9 mouse cellular contexts compared by ENCODE assay signal in genomic region chr14:100282651-100283050, GRCm38 (mm10). TPM values are rescaled to one million over a fixed set of nuclear protein-coding genes. Genes with fewer than 3 reads are reported as not detected.
DNase-seq lines count a peak whose midpoint lies in the region; ATAC-seq lines count a peak whose summit lies in the region.
"Had no signal": no experiment of that assay in that cellular context is flagged by ENCODE, and none has a peak within 500 bp of the region (broad histone marks: within the 10 kb centered on the region; RNA-seq: fewer than 3 reads in every experiment).

No protein-coding gene starts in this region.

- H3K27ac ChIP-seq in kidney, embryonic 14.5 days (ENCODE audit: low read depth, low read length) = no peak overlapping the region; the same call in 1 of the 2 replicates
- no peak overlapping the region for H3K27ac ChIP-seq in embryonic facial prominence, embryonic 11.5 days (replicated peaks; ENCODE audit: low read depth, low read length)
- no peak overlapping the region for H3K27ac ChIP-seq in intestine, embryonic 15.5 days
- peak overlapping the region; percentile 96; the same call in 1 of the 2 replicates for H3K27ac ChIP-seq in neural tube, embryonic 13.5 days (replicated peaks)

- ATAC-seq in kidney, embryonic 14.5 days (ENCODE audit: low FRiP score, low TSS enrichment) = no peak
- no peak for ATAC-seq in embryonic facial prominence, embryonic 11.5 days (replicated peaks; ENCODE audit: insufficient number of reproducible peaks, low FRiP score, low TSS enrichment, low read depth)
- no peak for ATAC-seq in intestine, embryonic 15.5 days
- ATAC-seq in neural tube, embryonic 13.5 days (ENCODE audit: low read depth) = no peak
- ATAC-seq in cerebellum, adult (ENCODE audit: insufficient number of reproducible peaks, low FRiP score, low TSS enrichment) = no peak
- ATAC-seq: Patski had no signal

- peaks cover 15% of the 10 kb centered on the region; the same call in 1 of the 2 replicates for H3K4me1 ChIP-seq in kidney, embryonic 14.5 days (ENCODE audit: control insufficient read depth, insufficient read depth, low read length)
- H3K4me1 ChIP-seq in embryonic facial prominence, embryonic 11.5 days (ENCODE audit: control insufficient read depth, insufficient read depth, low read length) = no peaks in the 10 kb centered on the region
- H3K4me1 ChIP-seq in intestine, embryonic 15.5 days (replicated peaks) = peaks cover 14% of the 10 kb centered on the region
- H3K4me1 ChIP-seq in neural tube, embryonic 13.5 days (replicated peaks) = peaks cover 34% of the 10 kb centered on the region

- no peaks in the 10 kb centered on the region for H3K36me3 ChIP-seq in kidney, embryonic 14.5 days (ENCODE audit: control insufficient read depth, insufficient read depth, low read length)
- H3K36me3 ChIP-seq in embryonic facial prominence, embryonic 11.5 days (replicated peaks; ENCODE audit: control insufficient read depth, insufficient read depth, low read depth, low read length) = no peaks in the 10 kb centered on the region
- no peaks in the 10 kb centered on the region for H3K36me3 ChIP-seq in intestine, embryonic 15.5 days
- no peaks in the 10 kb centered on the region for H3K36me3 ChIP-seq in neural tube, embryonic 13.5 days

- H3K27me3 ChIP-seq in kidney, embryonic 14.5 days (ENCODE audit: control insufficient read depth, insufficient read depth, low read length) = no peaks in the 10 kb centered on the region
- no peaks in the 10 kb centered on the region for H3K27me3 ChIP-seq in embryonic facial prominence, embryonic 11.5 days (ENCODE audit: control insufficient read depth, insufficient read depth, low read length)
- no peaks in the 10 kb centered on the region for H3K27me3 ChIP-seq in intestine, embryonic 15.5 days (replicated peaks)
- no peaks in the 10 kb centered on the region for H3K27me3 ChIP-seq in neural tube, embryonic 13.5 days

- H3K4me3 ChIP-seq in kidney, embryonic 14.5 days (ENCODE audit: low read length) = peak overlapping the region; percentile 58
- peak overlapping the region; percentile 55 for H3K4me3 ChIP-seq in embryonic facial prominence, embryonic 11.5 days (ENCODE audit: low read depth, low read length)
- no peak overlapping the region for H3K4me3 ChIP-seq in intestine, embryonic 15.5 days (replicated peaks)
- peak overlapping the region; percentile 65 for H3K4me3 ChIP-seq in neural tube, embryonic 13.5 days

- H3K9ac ChIP-seq in kidney, embryonic 14.5 days (ENCODE audit: low read depth, low read length) = no peak overlapping the region
- H3K9ac ChIP-seq in embryonic facial prominence, embryonic 11.5 days (replicated peaks; ENCODE audit: low read length) = peak overlapping the region; percentile 33; the same call in 1 of the 2 replicates
- H3K9ac ChIP-seq in intestine, embryonic 15.5 days = no peak overlapping the region
- peak overlapping the region; percentile 89 for H3K9ac ChIP-seq in neural tube, embryonic 13.5 days

- peak overlapping the region; percentile 89 for H3K4me2 ChIP-seq in kidney, embryonic 14.5 days (replicated peaks; ENCODE audit: low read depth, low read length)
- peak overlapping the region; percentile 49 for H3K4me2 ChIP-seq in embryonic facial prominence, embryonic 11.5 days (ENCODE audit: low read depth, low read length)
- H3K4me2 ChIP-seq in intestine, embryonic 15.5 days (replicated peaks) = peak overlapping the region; percentile 97
- H3K4me2 ChIP-seq in neural tube, embryonic 13.5 days = peak overlapping the region; percentile 94

- no peak for DNase-seq in kidney, postnatal 4 days
- peak; percentile 34 for DNase-seq in embryonic facial prominence, embryonic 11.5 days (ENCODE audit: low spot score)
- DNase-seq in urinary bladder, postnatal 14 days (ENCODE audit: low spot score) = no peak
- no peak for DNase-seq in lung, postnatal 36 days

- no peaks in the 10 kb centered on the region for H3K9me3 ChIP-seq in kidney, embryonic 14.5 days (ENCODE audit: control insufficient read depth, low read length)
- H3K9me3 ChIP-seq in embryonic facial prominence, embryonic 11.5 days (replicated peaks; ENCODE audit: control insufficient read depth, low read length) = no peaks in the 10 kb centered on the region
- no peaks in the 10 kb centered on the region for H3K9me3 ChIP-seq in intestine, embryonic 15.5 days
- no peaks in the 10 kb centered on the region for H3K9me3 ChIP-seq in neural tube, embryonic 13.5 days

- 6% methylated on average over 7 of the region's 7 CpGs for WGBS in kidney, embryonic 14.5 days
- 7% methylated on average over 7 of the region's 7 CpGs for WGBS in embryonic facial prominence, embryonic 11.5 days
- 7% methylated on average over 7 of the region's 7 CpGs for WGBS in intestine, embryonic 15.5 days
- 4% methylated on average over 7 of the region's 7 CpGs for WGBS in neural tube, embryonic 13.5 days

RNA-seq across cellular contexts. Expression of gene Klf12, which starts 1.8 kb away (rescaled TPM):
- 7.1 and 10.1 TPM in 2 replicates for polyA plus RNA-seq in kidney, embryonic 14.5 days (2014; fragmentation: Nextera tagmentation; extraction: Ambion mirVana)
- 22.2 and 22.6 TPM in 2 replicates for polyA plus RNA-seq in embryonic facial prominence, embryonic 11.5 days (2014; fragmentation: Nextera tagmentation; extraction: Ambion mirVana)
- 10.6 TPM in 2 replicates for polyA plus RNA-seq in intestine, embryonic 15.5 days (2015; fragmentation: Nextera tagmentation; extraction: Ambion mirVana)
- polyA plus RNA-seq in neural tube, embryonic 13.5 days (2015; fragmentation: Nextera tagmentation; extraction: Ambion mirVana) = 44.4 and 48.1 TPM in 2 replicates

Comparison
In these comparisons a context has a peak if more than half of its experiments do, and no peak if none do; other contexts are left out.
1. H3K9ac ChIP-seq: peak in embryonic facial prominence, embryonic 11.5 days (single experiment) and neural tube, embryonic 13.5 days (single experiment); none in kidney, embryonic 14.5 days (single experiment) and intestine, embryonic 15.5 days (single experiment).
2. Peak in every context shown above with its lines, with median percentiles within 50 percentile points of each other: H3K4me2 ChIP-seq.